Mouse (Mus musculus) retina, adult 2 months (tissue): ENCODE measurements around the gene B3gntl1.

Source experiments
- DNase-seq: peaks from one replicate; pipeline ENCODE4 v3.0.0-alpha.2; 2012; ENCODE audit warnings: low read depth, low spot score

The B3gntl1 gene

GRCm38 (mm10) chr11:121648166-121648565 is 24.8 kb downstream of the B3gntl1 start:
- DNase-seq: no peak

GRCm38 (mm10) chr11:121647321-121647720 is 25.6 kb downstream of the B3gntl1 start:
- no peak for DNase-seq

- DNase-seq: no peak
Observed at GRCm38 (mm10) chr11:121645394-121645793, 27.6 kb downstream of the B3gntl1 start.

GRCm38 (mm10) chr11:121641501-121642145 is 31.3 kb downstream of the B3gntl1 start:
- no peak for DNase-seq

GRCm38 (mm10) chr11:121636646-121637045 is 36.3 kb downstream of the B3gntl1 start:
- DNase-seq: no peak

- no peak for DNase-seq
Observed at GRCm38 (mm10) chr11:121631410-121631809, 41.5 kb downstream of the B3gntl1 start.

GRCm38 (mm10) chr11:121630406-121630805 is 42.5 kb downstream of the B3gntl1 start:
- no peak for DNase-seq

- no peak for DNase-seq
Observed at GRCm38 (mm10) chr11:121629529-121629928, 43.4 kb downstream of the B3gntl1 start.

- DNase-seq: no peak
Observed at GRCm38 (mm10) chr11:121627521-121627920, 45.4 kb downstream of the B3gntl1 start.

GRCm38 (mm10) chr11:121625007-121625406 is 47.9 kb downstream of the B3gntl1 start:
- no peak for DNase-seq

- DNase-seq: no peak
Observed at GRCm38 (mm10) chr11:121617371-121617770, 55.6 kb downstream of the B3gntl1 start.

- no peak for DNase-seq
Observed at GRCm38 (mm10) chr11:121616501-121616900, 56.5 kb downstream of the B3gntl1 start.

- no peak for DNase-seq
Observed at GRCm38 (mm10) chr11:121615961-121616485, 56.9 kb downstream of the B3gntl1 start.

- DNase-seq: no peak
Observed at GRCm38 (mm10) chr11:121610976-121611375, 62.0 kb downstream of the B3gntl1 start.

GRCm38 (mm10) chr11:121605604-121606003 is 67.3 kb downstream of the B3gntl1 start:
- DNase-seq: no peak

GRCm38 (mm10) chr11:121601422-121601821 is 71.5 kb downstream of the B3gntl1 start:
- no peak for DNase-seq

- no peak for DNase-seq
Observed at GRCm38 (mm10) chr11:121597254-121597653, 75.7 kb downstream of the B3gntl1 start.

- no peak for DNase-seq
Observed at GRCm38 (mm10) chr11:121581856-121582255, 91.1 kb downstream of the B3gntl1 start.
